Mouse (Mus musculus): ENCODE data around the gene Tbc1d17.

GRCm38 (mm10) chr7:44862434-44862833 lies 13.6 kb upstream of the Tbc1d17 start:
- TF ChIP-seq POLR2A (IDR thresholded peaks at IDR 0.05; ENCODE audit: control insufficient read depth, extremely low read depth, insufficient read depth, low read length, poor library complexity) (no peak), CTCF (IDR thresholded peaks at IDR 0.05; ENCODE audit: borderline replicate concordance, control insufficient read depth, extremely low read depth, insufficient read depth, low read length, poor library complexity) (no peak)
